Mouse (Mus musculus): Measurements from ENCODE around the gene Mast4. TPM values are rescaled to one million over a fixed set of nuclear protein-coding genes. Genes with fewer than 3 reads are reported as not detected.

Gene Mast4
- total and polyA plus RNA-seq, 3 experiments: 8.5 to 33.1 (median 23.6) TPM

DNA sequence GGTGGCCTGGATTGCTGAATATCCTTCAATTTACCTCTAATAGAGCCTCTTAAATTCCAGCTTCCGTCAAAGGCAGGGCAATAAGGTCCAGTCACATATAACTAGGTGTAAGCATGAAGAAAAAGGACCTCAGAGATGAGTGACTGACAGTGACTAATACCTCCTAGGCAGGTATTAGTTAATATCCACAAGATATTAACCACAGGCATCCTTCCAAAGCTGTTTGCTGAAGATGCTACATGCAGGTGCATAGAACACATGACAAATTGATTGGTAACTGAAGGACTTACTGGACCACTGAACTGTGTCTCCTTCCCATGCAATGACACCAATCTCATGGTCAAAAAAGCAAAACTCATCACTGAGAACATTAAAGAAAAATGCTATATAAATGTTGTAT lies 402.3 kb downstream of the Mast4 start:
- no peak overlapping the region for H3K9ac ChIP-seq (ENCODE audit: low read depth, low read length)
- H3K27ac ChIP-seq: no peak overlapping the region
- WGBS: 97% methylated on average over 1 of the region's 1 CpGs
- intact Hi-C loops (cut with DNase I): loop anchor here (2.0 kb wide), 1 partner anchor 23 kb away; no protein-coding TSS in a partner anchor
- peaks cover 18% of the 10 kb centered on the region for H3K4me1 ChIP-seq (ENCODE audit: control insufficient read depth, insufficient read depth, low read length)
- no peaks in the 10 kb centered on the region for H3K27me3 ChIP-seq (ENCODE audit: control insufficient read depth, insufficient read depth, low read length)
- no peak overlapping the region for H3K4me3 ChIP-seq
- TF ChIP-seq EP300 (IDR thresholded peaks at IDR 0.05; ENCODE audit: insufficient read depth, low read depth, low read length) (no peak), CTCF (IDR thresholded peaks at IDR 0.05) (no peak), POLR2A (IDR thresholded peaks at IDR 0.05; ENCODE audit: insufficient read depth, low read depth, low read length) (no peak)
- DNase-seq: no peak
- peaks cover 2% of the 10 kb centered on the region for H3K79me2 ChIP-seq (replicated peaks; ENCODE audit: control insufficient read depth, insufficient read depth, low read length)
- peaks cover 20% of the 10 kb centered on the region for H3K36me3 ChIP-seq (ENCODE audit: control insufficient read depth, insufficient read depth, low read length)

GRCm38 (mm10) chr13:102925844-102926598 lies 408.3 kb downstream of the Mast4 start:
- no peaks in the 10 kb centered on the region for H3K36me3 ChIP-seq (ENCODE audit: control insufficient read depth, insufficient read depth, low read length)
- no peak overlapping the region for H3K4me3 ChIP-seq
- H3K79me2 ChIP-seq (replicated peaks; ENCODE audit: control insufficient read depth, insufficient read depth, low read length): peaks cover 1% of the 10 kb centered on the region; the same call in 1 of the 2 replicates
- 93% methylated on average over 7 of the region's 7 CpGs for WGBS
- TF ChIP-seq POLR2A (IDR thresholded peaks at IDR 0.05; ENCODE audit: insufficient read depth, low read depth, low read length) (no peak), CTCF (IDR thresholded peaks at IDR 0.05) (peak; percentile 68), EP300 (IDR thresholded peaks at IDR 0.05; ENCODE audit: insufficient read depth, low read depth, low read length) (no peak)
- H3K27ac ChIP-seq: no peak overlapping the region
- no peak for DNase-seq
- H3K4me1 ChIP-seq (ENCODE audit: control insufficient read depth, insufficient read depth, low read length): peaks cover 4% of the 10 kb centered on the region
- intact Hi-C loops (cut with DNase I): no loop called here
- no peaks in the 10 kb centered on the region for H3K27me3 ChIP-seq (ENCODE audit: control insufficient read depth, insufficient read depth, low read length)
- H3K9ac ChIP-seq (ENCODE audit: low read depth, low read length): no peak overlapping the region

GRCm38 (mm10) chr13:102919741-102920140 lies 414.6 kb downstream of the Mast4 start:
- Histone ChIP-seq H3K9ac (ENCODE audit: low read depth, low read length) (no peak overlapping the region), H3K4me3 (no peak overlapping the region), H3K4me1 (ENCODE audit: control insufficient read depth, insufficient read depth, low read length) (peaks cover 2% of the 10 kb centered on the region), H3K79me2 (replicated peaks; ENCODE audit: control insufficient read depth, insufficient read depth, low read length) (peaks cover 3% of the 10 kb centered on the region; the same call in 1 of the 2 replicates), H3K27ac (no peak overlapping the region), H3K27me3 (ENCODE audit: control insufficient read depth, insufficient read depth, low read length) (no peaks in the 10 kb centered on the region), H3K36me3 (ENCODE audit: control insufficient read depth, insufficient read depth, low read length) (no peaks in the 10 kb centered on the region)
- intact Hi-C loops (cut with DNase I): no loop called here
- TF ChIP-seq CTCF (IDR thresholded peaks at IDR 0.05): no peak
- no peak for TF ChIP-seq EP300 (IDR thresholded peaks at IDR 0.05; ENCODE audit: insufficient read depth, low read depth, low read length)
- no peak for TF ChIP-seq POLR2A (IDR thresholded peaks at IDR 0.05; ENCODE audit: insufficient read depth, low read depth, low read length)
- WGBS: 90% methylated on average over 7 of the region's 7 CpGs
- no peak for DNase-seq

DNA sequence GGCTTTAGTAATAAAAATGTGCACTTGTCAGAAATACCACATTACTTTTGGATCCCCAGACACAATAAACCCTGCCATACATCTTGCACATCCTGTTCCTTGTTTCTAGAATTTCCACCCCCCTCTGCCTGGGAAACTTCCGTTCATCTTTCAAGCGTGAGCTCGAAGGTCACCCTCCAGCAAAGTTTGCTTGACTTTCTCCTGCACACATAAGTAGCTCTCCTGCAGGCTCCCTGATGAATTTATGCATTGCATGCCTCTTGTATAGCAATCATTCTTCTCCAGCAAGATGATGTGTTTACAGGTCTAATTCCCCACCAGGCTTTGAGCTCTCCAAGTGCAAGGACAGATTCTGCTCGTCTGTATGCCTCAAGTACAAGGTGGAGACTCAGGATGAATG lies 415.7 kb downstream of the Mast4 start:
- WGBS: 37% methylated on average over 4 of the region's 4 CpGs
- H3K9ac ChIP-seq (ENCODE audit: low read depth, low read length): no peak overlapping the region
- no peak overlapping the region for H3K27ac ChIP-seq
- H3K27me3 ChIP-seq (ENCODE audit: control insufficient read depth, insufficient read depth, low read length): no peaks in the 10 kb centered on the region
- H3K4me1 ChIP-seq (ENCODE audit: control insufficient read depth, insufficient read depth, low read length): peaks cover 2% of the 10 kb centered on the region
- no peak for TF ChIP-seq EP300 (IDR thresholded peaks at IDR 0.05; ENCODE audit: insufficient read depth, low read depth, low read length)
- TF ChIP-seq CTCF (IDR thresholded peaks at IDR 0.05): no peak
- TF ChIP-seq POLR2A (IDR thresholded peaks at IDR 0.05; ENCODE audit: insufficient read depth, low read depth, low read length): no peak
- DNase-seq: no peak
- H3K36me3 ChIP-seq (ENCODE audit: control insufficient read depth, insufficient read depth, low read length): no peaks in the 10 kb centered on the region
- intact Hi-C loops (cut with DNase I): no loop called here
- H3K4me3 ChIP-seq: no peak overlapping the region
- peaks cover 3% of the 10 kb centered on the region; the same call in 1 of the 2 replicates for H3K79me2 ChIP-seq (replicated peaks; ENCODE audit: control insufficient read depth, insufficient read depth, low read length)

DNA sequence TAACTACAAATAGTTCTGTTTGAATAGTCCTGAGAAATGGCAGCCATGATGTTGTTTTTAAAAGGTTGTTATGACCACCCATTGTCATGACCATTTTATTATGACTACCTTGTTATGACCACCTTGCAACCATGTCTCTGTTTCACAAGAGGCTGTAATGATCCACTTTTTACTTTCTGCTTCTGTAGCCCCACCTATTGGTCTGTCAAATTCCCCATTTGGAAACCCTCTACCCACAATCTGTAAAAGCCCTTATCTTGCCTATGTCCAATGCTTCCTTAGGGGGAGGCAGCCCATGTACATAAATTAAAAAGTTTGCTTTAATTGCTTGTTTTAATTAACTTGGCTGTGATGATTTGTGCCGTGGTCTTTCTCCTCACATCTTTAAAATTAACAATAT lies 419.0 kb downstream of the Mast4 start:
- TF ChIP-seq POLR2A (IDR thresholded peaks at IDR 0.05; ENCODE audit: insufficient read depth, low read depth, low read length) (no peak), EP300 (IDR thresholded peaks at IDR 0.05; ENCODE audit: insufficient read depth, low read depth, low read length) (no peak), CTCF (IDR thresholded peaks at IDR 0.05) (no peak)
- DNase-seq: no peak
- no peak overlapping the region for H3K9ac ChIP-seq (ENCODE audit: low read depth, low read length)
- no peaks in the 10 kb centered on the region for H3K27me3 ChIP-seq (ENCODE audit: control insufficient read depth, insufficient read depth, low read length)
- H3K27ac ChIP-seq: no peak overlapping the region
- peaks cover 3% of the 10 kb centered on the region; the same call in 1 of the 2 replicates for H3K79me2 ChIP-seq (replicated peaks; ENCODE audit: control insufficient read depth, insufficient read depth, low read length)
- intact Hi-C loops (cut with DNase I): no loop called here
- no peaks in the 10 kb centered on the region for H3K36me3 ChIP-seq (ENCODE audit: control insufficient read depth, insufficient read depth, low read length)
- no peak overlapping the region for H3K4me3 ChIP-seq
- 96% methylated on average over 1 of the region's 1 CpGs for WGBS
- H3K4me1 ChIP-seq (ENCODE audit: control insufficient read depth, insufficient read depth, low read length): peaks cover 2% of the 10 kb centered on the region

DNA sequence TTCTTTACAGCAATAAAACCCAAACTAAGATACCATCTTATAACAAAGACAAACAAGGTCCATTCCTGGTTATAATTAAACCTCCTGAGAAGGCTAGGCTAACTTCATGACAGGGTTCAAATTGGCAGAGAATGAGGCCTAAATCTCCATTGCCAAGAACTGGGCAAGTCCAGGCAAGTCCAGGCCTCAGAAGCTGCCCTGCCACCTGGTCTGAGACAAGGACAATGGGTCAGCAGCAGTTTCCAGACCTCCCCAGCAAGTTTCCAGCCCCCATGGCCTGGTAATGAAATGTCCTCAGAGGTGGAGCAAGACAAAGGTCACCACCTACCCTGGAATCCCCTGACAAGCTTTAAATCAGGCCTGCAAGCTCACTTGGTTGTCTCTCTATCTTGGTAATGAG lies 419.5 kb downstream of the Mast4 start:
- no peak overlapping the region for H3K27ac ChIP-seq
- no peaks in the 10 kb centered on the region for H3K36me3 ChIP-seq (ENCODE audit: control insufficient read depth, insufficient read depth, low read length)
- intact Hi-C loops (cut with DNase I): no loop called here
- H3K27me3 ChIP-seq (ENCODE audit: control insufficient read depth, insufficient read depth, low read length): no peaks in the 10 kb centered on the region
- H3K4me3 ChIP-seq: no peak overlapping the region
- H3K79me2 ChIP-seq (replicated peaks; ENCODE audit: control insufficient read depth, insufficient read depth, low read length): peaks cover 3% of the 10 kb centered on the region; the same call in 1 of the 2 replicates
- DNase-seq: no peak
- H3K9ac ChIP-seq (ENCODE audit: low read depth, low read length): no peak overlapping the region
- H3K4me1 ChIP-seq (ENCODE audit: control insufficient read depth, insufficient read depth, low read length): peaks cover 2% of the 10 kb centered on the region
- TF ChIP-seq CTCF (IDR thresholded peaks at IDR 0.05): no peak
- no peak for TF ChIP-seq EP300 (IDR thresholded peaks at IDR 0.05; ENCODE audit: insufficient read depth, low read depth, low read length)
- no peak for TF ChIP-seq POLR2A (IDR thresholded peaks at IDR 0.05; ENCODE audit: insufficient read depth, low read depth, low read length)

All from heart, adult 2 months (tissue).